Mouse (Mus musculus): Measurements from ENCODE around the gene Nmur1. TPM values are rescaled to one million over a fixed set of nuclear protein-coding genes. Genes with fewer than 3 reads are reported as not detected.

The Nmur1 gene
- polyA plus RNA-seq, 1 experiment from 2014 or later = not detected

DNA sequence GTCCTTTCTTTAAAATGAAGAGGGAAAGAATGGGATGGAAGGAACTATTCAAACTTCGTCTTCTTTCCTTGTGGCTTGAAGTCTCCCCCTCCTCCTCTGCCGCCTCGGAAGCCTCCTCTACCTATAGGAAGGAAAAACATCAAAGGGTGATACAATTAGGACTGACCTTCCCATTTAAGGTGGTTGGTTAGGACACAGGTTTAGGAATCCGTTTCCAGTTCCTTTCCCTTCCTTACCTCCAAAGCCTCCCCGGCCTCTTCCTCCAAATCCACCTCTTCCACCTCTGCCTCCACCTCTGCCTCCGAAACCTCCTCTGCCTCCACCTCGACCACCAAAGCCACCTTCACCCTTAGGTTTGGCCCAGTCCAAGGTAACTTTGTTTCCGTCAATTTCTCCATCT, 75.5 kb downstream of the Nmur1 start:
- Histone ChIP-seq H3K4me1 (no peaks in the 10 kb centered on the region), H3K9me3 (no peaks in the 10 kb centered on the region), H3K9ac (no peak overlapping the region), H3K36me3 (peaks cover 88% of the 10 kb centered on the region), H3K27ac (no peak overlapping the region), H3K27me3 (no peaks in the 10 kb centered on the region), H3K4me2 (no peak overlapping the region), H3K4me3 (no peak overlapping the region)
- WGBS = 85% methylated on average over 8 of the region's 8 CpGs
- ATAC-seq (ENCODE audit: insufficient number of reproducible peaks, insufficient read depth, low FRiP score, low TSS enrichment, low read depth) = no peak

GRCm38 (mm10) chr1:86349696-86350095, 76.3 kb downstream of the Nmur1 start:
- WGBS = 87% methylated on average over 1 of the region's 1 CpGs
- Histone ChIP-seq H3K9me3 (no peaks in the 10 kb centered on the region), H3K27me3 (no peaks in the 10 kb centered on the region), H3K4me1 (no peaks in the 10 kb centered on the region), H3K4me3 (no peak overlapping the region), H3K4me2 (no peak overlapping the region), H3K9ac (no peak overlapping the region), H3K27ac (no peak overlapping the region), H3K36me3 (peaks cover 85% of the 10 kb centered on the region)
- no peak for ATAC-seq (ENCODE audit: insufficient number of reproducible peaks, insufficient read depth, low FRiP score, low TSS enrichment, low read depth)

GRCm38 (mm10) chr1:86349201-86349600, 76.8 kb downstream of the Nmur1 start:
- 94% methylated on average over 3 of the region's 3 CpGs for whole genome bisulfite sequencing
- Histone ChIP-seq H3K4me1 (no peaks in the 10 kb centered on the region), H3K36me3 (peaks cover 80% of the 10 kb centered on the region), H3K9ac (no peak overlapping the region), H3K4me2 (no peak overlapping the region), H3K9me3 (no peaks in the 10 kb centered on the region), H3K4me3 (no peak overlapping the region), H3K27me3 (no peaks in the 10 kb centered on the region), H3K27ac (no peak overlapping the region)
- no peak for ATAC-seq (ENCODE audit: insufficient number of reproducible peaks, insufficient read depth, low FRiP score, low TSS enrichment, low read depth)

DNA sequence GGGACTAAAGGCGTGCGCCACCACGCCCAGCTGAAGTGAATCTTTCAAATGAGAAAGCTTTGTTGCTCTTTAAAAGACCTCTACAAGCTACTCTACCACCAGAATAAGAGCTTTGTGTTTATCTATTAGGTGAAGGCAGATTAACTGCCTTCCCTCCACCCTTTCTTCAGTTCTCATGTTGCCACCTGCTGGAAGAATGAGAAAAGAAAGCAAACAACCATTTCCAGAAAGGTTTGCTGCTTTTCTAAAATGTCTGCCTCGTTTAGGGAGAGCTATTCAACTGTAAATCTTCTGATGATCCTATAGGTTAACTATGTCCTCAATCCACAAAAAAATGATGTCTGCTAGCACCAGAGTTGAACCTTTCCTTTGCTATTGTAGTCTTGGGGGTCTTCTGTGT, 77.2 kb downstream of the Nmur1 start:
- Histone ChIP-seq H3K9me3 (no peaks in the 10 kb centered on the region), H3K4me3 (no peak overlapping the region), H3K4me2 (no peak overlapping the region), H3K4me1 (no peaks in the 10 kb centered on the region), H3K9ac (no peak overlapping the region), H3K36me3 (peaks cover 76% of the 10 kb centered on the region), H3K27ac (no peak overlapping the region), H3K27me3 (no peaks in the 10 kb centered on the region)
- ATAC-seq (ENCODE audit: insufficient number of reproducible peaks, insufficient read depth, low FRiP score, low TSS enrichment, low read depth) = no peak
- WGBS = 81% methylated on average over 4 of the region's 4 CpGs

DNA sequence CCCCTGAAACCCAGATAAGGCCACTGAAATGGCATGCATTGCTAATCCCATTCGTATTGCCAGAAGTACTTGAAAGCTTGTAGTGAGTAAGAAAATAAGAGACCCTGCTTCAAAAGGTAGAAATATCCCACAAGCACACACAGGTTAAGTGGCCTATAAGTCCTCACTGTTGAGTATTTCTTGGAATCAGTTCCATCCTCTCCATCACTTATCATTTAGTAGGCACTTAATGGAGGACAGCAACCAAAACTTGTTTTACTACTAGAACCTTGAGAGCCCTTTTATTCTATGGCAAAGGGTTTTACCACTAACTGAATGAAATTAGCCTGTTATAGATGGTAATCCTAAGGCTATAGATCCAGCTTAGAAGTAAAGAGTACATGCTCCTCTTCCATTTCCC, 77.9 kb downstream of the Nmur1 start:
- peaks cover 69% of the 10 kb centered on the region for H3K36me3 ChIP-seq

DNA sequence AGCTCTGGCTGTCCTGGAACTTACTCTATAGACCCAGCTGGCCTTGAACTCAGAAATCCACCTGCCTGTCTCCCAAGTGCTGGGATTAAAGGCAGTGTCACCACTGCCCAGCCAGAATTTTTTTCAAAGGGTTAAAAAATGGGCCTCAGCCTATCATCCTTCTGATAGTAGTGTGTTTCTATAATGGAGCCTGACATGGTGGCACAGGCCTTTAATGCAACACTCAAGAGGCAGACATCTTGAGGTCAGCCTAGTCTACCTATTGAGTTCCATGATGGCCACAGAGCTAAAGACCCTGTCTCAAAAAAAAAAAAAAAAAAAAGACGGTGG, 78.3 kb downstream of the Nmur1 start:
- no peak for ATAC-seq (ENCODE audit: insufficient number of reproducible peaks, insufficient read depth, low FRiP score, low TSS enrichment, low read depth)
- H3K36me3 ChIP-seq = peaks cover 66% of the 10 kb centered on the region

More for the DNA sequence above, 77.9 kb downstream of the Nmur1 start:
- ATAC-seq (ENCODE audit: insufficient number of reproducible peaks, insufficient read depth, low FRiP score, low TSS enrichment, low read depth) = no peak
- H3K4me2 ChIP-seq = no peak overlapping the region
- H3K27ac ChIP-seq = no peak overlapping the region
- H3K9ac ChIP-seq = no peak overlapping the region
- no peaks in the 10 kb centered on the region for H3K27me3 ChIP-seq
- no peaks in the 10 kb centered on the region for H3K9me3 ChIP-seq
- H3K4me3 ChIP-seq = no peak overlapping the region
- no peaks in the 10 kb centered on the region for H3K4me1 ChIP-seq
- WGBS = 67% methylated on average over 1 of the region's 1 CpGs

DNA sequence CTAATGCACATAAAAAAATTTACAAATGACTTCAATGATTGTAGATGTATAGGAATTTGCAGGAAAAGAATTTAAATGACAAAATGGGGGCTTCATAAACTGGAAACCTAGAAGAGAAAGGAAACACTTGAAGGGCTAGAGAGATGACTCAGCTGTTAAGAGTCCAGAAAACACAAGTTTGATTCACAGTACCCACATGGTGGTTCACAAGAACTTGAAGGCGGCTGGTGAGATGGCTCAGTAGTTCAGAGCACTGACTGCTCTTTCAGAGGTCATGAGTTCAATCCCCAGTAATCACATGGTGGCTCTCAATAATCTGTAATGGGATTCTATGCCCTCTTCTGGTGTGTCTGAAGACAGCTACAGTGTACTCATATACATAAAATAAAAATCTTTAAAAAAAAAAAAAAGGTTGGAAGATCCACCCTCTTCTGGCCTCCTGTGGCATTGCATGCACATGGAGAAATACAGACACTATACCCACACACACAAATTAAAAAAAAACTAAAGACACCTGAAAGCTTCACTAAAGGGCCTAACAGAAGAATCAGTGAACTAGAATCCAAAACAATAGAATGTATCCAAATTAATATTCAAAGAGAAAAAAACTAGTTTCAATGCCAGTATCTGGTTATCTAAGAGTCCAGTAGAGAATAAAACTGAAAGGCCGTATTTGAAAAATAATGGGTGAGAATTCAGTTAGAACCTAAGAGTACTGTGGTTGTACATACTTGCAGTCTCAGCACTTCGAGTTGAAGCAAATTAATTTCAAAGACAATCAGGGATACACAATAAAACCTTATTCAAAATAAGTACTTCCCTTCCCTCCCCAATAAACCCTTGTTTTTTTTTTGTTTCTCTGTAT, 78.9 kb downstream of the Nmur1 start:
- Histone ChIP-seq H3K27ac (no peak overlapping the region), H3K4me3 (no peak overlapping the region), H3K36me3 (peaks cover 61% of the 10 kb centered on the region), H3K27me3 (no peaks in the 10 kb centered on the region), H3K9ac (no peak overlapping the region), H3K4me1 (no peaks in the 10 kb centered on the region), H3K9me3 (no peaks in the 10 kb centered on the region), H3K4me2 (no peak overlapping the region)
- WGBS = 81% methylated on average over 3 of the region's 3 CpGs
- no peak for ATAC-seq (ENCODE audit: insufficient number of reproducible peaks, insufficient read depth, low FRiP score, low TSS enrichment, low read depth)

More for the DNA sequence above, 78.3 kb downstream of the Nmur1 start:
- Histone ChIP-seq H3K27me3 (no peaks in the 10 kb centered on the region), H3K4me2 (no peak overlapping the region), H3K27ac (no peak overlapping the region), H3K9ac (no peak overlapping the region), H3K4me1 (no peaks in the 10 kb centered on the region), H3K9me3 (no peaks in the 10 kb centered on the region), H3K4me3 (no peak overlapping the region)
- 55% methylated on average over 1 of the region's 1 CpGs for WGBS

- Histone ChIP-seq H3K9me3 (no peaks in the 10 kb centered on the region), H3K4me3 (no peak overlapping the region), H3K36me3 (peaks cover 49% of the 10 kb centered on the region), H3K4me2 (no peak overlapping the region), H3K9ac (no peak overlapping the region), H3K27ac (no peak overlapping the region), H3K27me3 (no peaks in the 10 kb centered on the region), H3K4me1 (no peaks in the 10 kb centered on the region)
- 94% methylated on average over 4 of the region's 4 CpGs for WGBS
- no peak for ATAC-seq (ENCODE audit: insufficient number of reproducible peaks, insufficient read depth, low FRiP score, low TSS enrichment, low read depth)
Measured at GRCm38 (mm10) chr1:86345956-86346355, 80.1 kb downstream of the Nmur1 start.

- Histone ChIP-seq H3K9ac (no peak overlapping the region), H3K4me3 (no peak overlapping the region), H3K4me1 (no peaks in the 10 kb centered on the region), H3K4me2 (no peak overlapping the region), H3K9me3 (no peaks in the 10 kb centered on the region), H3K27me3 (no peaks in the 10 kb centered on the region), H3K36me3 (peaks cover 40% of the 10 kb centered on the region), H3K27ac (no peak overlapping the region)
- no peak for ATAC-seq (ENCODE audit: insufficient number of reproducible peaks, insufficient read depth, low FRiP score, low TSS enrichment, low read depth)
- WGBS = 89% methylated on average over 4 of the region's 4 CpGs
Measured at GRCm38 (mm10) chr1:86345069-86345468, 81.0 kb downstream of the Nmur1 start.

- no peak overlapping the region for H3K27ac ChIP-seq
- whole genome bisulfite sequencing = 65% methylated on average over 4 of the region's 4 CpGs
Measured at GRCm38 (mm10) chr1:86343969-86344861, 81.8 kb downstream of the Nmur1 start.

DNA sequence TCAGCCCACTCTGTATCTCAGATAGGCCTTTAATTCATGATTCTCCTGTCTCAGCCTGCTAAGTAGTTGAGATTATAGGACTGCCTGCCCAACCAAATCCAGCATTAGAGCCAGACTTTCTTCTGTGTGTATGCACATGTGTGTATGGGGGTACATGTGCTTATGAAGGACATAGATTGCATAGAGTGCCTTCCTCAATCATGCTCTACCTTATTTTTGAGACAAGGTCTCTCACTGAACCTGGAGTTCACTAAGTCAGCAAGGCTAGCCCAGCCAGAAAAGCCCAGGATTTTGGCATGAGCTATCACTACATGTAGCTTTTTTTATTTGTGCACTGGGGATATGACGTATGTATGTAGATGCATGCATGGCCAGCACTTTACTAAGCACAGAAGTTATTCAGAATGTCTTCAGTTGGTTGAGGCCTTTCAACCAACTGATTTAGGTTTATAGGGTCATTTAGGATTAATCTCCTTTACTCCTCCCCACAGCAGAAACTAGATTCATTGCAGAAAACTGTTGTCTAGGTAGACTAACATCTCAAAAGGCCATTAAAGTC, 82.9 kb downstream of the Nmur1 start:
- 84% methylated on average over 1 of the region's 1 CpGs for WGBS
- no peak overlapping the region for H3K9ac ChIP-seq
- H3K4me2 ChIP-seq = no peak overlapping the region
- H3K36me3 ChIP-seq = peaks cover 21% of the 10 kb centered on the region
- H3K4me1 ChIP-seq = no peaks in the 10 kb centered on the region
- H3K27ac ChIP-seq = no peak overlapping the region
- no peak overlapping the region for H3K4me3 ChIP-seq
- no peaks in the 10 kb centered on the region for H3K9me3 ChIP-seq
- no peaks in the 10 kb centered on the region for H3K27me3 ChIP-seq
- no peak for ATAC-seq (ENCODE audit: insufficient number of reproducible peaks, insufficient read depth, low FRiP score, low TSS enrichment, low read depth)

More at GRCm38 (mm10) chr1:86343969-86344861, 81.8 kb downstream of the Nmur1 start:
- Histone ChIP-seq H3K4me1 (no peaks in the 10 kb centered on the region), H3K27me3 (no peaks in the 10 kb centered on the region), H3K36me3 (peaks cover 32% of the 10 kb centered on the region), H3K4me2 (no peak overlapping the region), H3K4me3 (no peak overlapping the region), H3K9me3 (no peaks in the 10 kb centered on the region), H3K9ac (no peak overlapping the region)
- ATAC-seq (ENCODE audit: insufficient number of reproducible peaks, insufficient read depth, low FRiP score, low TSS enrichment, low read depth) = no peak

All from embryonic facial prominence, embryonic 13.5 days (tissue).